Mouse (Mus musculus) lung, postnatal 4 days (tissue): Measurements from ENCODE around the gene Anxa8.
A peak's percentile ranks its signal among the peaks of the same experiment; 100 is the strongest.

Source experiments
- DNase-seq, 2 experiments: peaks; one replicate each; pipeline ENCODE4 v3.0.0; 2021

Gene Anxa8

DNA sequence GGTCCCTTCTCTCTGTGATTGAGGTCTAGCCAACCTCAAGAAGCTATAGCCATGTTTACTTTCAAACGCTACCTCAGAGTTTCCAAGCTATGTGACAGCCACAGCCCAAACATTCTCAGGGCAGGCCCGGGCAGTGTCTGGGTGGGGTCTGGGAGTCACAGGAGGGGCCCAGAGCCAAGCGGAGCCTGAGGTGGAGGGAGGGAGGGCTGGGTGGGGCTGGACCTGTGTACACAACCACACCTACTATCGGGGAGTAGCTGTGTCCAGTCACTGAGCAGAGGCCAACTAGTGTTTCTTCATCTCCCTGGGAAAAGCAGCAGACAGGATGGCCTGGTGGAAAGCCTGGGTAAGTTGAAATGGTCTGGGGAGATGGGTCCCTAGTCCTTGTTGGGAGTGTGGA lies at the start of gene Anxa8:
Gene Anxa8 (plus strand): TSS at position 251 of the 400 bp plus-strand sequence.
- peak; percentile 25 to 68 for DNase-seq

DNA sequence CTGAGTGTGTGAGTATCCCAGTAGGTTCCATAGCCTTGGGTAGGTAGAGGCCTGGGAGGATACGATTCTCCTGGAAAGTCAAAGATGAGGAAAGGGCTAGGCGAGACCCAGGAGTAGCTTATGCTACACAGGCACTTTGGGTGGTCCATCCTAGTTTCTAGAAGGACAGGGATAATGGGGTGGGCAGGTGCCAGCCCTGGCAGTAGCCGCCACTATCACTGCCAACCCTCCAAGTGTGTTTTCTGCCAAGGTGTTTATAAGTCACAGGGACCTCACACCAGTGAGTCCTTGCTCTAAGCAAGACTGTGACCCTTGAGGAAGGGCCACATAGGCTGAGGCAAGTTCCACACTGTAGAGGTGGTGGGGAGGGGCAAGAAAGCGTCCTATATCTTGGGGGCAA lies 44.5 kb upstream of the Anxa8 start:
- no peak for DNase-seq

DNA sequence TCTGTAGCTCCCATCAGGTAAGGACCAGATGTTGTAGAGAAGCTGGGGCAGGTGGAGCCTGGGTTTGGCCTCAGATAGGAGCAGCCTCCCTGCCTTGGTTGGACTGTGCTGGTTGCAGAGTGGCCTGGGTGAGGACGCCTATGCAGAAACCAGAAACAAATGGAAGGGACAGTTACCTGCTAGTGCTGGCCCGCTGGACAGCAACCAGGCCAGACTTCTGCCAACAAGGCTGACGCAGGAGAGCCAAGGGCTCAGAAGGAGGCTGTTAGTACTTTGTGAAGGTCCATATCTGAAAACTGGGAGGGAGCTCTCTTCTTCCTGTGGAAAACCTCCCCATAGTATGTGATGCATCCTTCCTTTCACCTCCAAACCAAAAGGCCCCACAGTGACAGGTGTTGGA lies 42.4 kb upstream of the Anxa8 start:
- no peak for DNase-seq

DNA sequence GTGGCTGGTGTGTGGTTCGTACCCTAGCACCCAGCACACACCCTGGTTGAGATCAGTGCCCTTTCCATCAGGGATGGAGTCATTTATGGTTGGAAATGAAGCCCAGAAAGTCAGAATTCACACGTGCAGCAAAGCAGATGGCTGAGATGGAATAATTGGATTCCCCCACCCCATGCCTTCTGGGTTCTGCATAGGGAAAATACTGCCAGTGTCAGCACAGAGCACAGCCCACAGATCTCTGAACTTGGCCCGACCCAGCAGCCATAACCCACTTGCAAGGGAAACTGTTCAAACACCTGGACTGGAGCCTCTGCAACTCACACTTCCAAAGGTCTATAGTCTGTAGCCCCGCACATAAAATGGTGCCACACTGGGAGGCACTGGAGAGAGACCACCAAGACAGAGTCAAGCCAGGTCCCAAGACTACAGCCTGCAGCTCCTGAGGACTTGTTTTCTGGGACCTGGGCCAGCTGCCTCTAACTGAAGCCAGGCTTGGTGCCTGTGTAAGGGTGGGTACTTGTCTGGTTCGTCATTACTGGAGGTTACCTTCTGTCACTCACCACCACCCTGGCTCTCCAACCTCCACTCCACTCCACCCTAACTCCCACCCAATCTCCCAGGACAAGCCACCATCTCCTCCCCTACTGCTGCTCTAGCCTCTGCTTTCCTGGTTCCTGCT lies 35.5 kb upstream of the Anxa8 start:
- DNase-seq, result no peak

DNA sequence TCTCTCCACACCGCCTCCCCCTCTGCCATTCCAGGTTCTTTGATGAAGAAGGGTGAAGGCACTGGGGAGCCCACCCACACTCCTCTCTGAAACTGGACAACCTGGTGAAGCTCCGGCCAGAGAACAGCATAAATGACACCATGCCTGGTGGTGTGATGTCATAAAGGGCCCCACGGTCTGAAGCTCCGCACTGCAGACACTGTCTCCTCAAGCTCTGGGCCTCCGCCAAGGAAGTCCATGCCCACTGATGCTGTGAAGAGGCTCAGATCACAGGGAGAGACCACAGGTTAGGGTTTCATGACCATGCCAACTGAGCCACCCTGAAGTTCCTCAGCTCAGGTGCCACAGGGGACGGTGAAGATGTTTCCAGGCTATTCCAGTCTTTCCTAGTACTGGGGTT lies 33.3 kb upstream of the Anxa8 start, which contains the start of gene Antxrl:
Gene Antxrl (plus strand): TSS at position 192 of the 400 bp plus-strand sequence.
- DNase-seq, result no peak

DNA sequence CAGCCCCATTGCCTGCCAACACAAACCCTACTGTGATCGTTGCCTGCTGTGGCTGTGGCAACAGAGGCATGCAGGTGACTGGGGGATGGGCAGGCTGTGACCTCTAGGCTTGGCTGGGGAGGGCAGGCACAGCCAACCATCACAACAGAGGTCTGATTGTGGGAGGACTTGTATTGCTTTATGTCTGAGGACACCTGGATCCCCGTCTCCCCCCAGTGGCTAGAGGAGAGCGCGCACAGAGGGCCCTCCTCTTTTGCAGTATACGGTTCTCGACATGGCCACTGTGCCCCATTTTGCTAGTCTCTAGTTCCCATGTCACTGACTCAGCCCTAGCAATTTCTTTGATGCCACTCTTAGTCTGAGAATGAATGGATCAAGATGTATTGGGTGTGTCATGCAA lies 14.1 kb upstream of the Anxa8 start:
- DNase-seq, result no peak

DNA sequence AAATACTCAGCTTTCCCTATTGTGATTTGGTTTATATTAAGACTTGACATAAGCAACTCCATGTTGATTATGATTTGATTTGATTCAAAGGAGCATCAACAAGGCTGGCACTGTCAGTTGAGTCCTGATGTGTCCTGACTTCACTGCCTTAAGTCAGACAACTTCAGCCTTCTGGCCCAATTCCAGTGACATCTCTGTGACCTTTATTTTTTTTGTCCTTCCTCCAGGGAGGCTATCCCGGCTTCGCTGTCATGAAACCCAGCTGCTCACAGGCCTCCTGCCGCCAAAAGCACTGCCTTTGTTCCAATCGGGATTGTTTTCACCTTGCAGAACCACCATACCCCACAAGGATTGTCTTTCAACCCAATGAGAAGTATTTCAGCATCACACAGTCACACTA lies 10.4 kb upstream of the Anxa8 start:
- no peak for DNase-seq

DNA sequence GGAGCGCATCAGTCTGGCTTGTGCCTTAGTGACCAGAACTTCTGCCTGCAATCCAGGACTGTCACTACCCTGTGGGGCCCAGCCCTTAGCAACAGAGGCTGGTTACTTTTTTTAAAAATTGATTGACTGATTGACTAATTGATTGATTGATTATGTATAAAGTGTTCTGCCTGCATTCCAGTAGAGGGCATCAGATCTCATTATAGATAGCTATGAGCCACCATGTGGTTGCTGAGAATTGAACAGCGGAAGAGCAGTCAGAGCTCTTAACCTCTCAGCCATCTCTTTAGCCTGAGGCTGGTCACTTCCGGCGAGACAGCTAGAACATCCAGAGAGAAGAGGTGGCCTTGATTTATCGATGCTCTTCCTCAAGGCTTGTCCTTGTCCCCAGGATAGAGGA lies 8.6 kb upstream of the Anxa8 start:
- no peak for DNase-seq

DNA sequence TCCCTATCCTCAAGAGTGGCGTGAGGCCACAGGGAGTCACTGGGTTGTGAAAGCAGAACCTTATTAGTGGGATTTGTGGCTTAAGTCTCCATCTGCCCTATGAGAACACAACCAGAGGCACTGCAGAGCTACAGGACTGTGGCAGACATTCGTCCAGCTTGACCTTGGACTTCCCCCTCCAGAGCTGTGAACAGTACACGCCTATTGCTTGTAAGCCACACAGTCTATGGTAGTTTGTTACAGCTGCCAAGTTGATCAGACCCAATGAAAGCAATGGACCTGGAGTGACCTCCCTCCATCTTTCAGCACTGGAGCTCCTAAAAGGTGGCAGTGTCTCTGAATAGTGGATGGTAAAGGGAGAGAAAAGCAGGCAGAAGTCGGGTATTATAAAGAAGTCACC lies 7.5 kb upstream of the Anxa8 start:
- no peak for DNase-seq

DNA sequence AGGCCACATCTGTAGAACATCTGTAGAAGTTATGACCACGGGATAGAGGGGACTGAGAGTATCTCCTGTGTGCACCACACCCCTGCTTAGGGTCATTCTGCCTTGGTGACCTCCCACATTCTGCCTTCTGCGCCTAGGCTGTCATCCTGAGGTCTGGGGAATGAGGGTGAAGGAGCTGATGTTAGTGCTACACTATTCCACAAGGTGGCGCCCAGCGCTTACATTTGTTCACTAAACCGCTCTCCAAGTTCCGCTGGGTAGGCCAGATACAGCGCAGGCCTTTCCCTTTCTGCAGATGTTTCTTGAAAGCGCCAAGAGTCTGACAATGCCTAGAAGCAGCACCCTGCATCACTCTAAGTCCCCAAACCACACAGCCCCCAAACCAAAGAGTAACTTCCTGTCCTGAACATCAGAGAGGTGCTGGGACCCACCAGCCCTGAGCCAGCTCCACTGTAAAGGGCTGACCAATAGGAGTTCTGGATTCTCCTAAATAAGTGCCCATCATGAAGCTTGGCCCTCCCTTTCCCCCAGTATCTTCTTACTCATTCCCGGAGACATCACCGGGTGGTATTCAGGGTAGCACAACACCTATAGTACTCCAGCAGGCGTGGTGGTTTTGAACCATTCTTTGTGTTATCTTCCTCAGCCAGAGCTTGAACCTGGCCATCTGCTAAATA lies 5.3 kb upstream of the Anxa8 start:
- peak; percentile 59 to 77 for DNase-seq

DNA sequence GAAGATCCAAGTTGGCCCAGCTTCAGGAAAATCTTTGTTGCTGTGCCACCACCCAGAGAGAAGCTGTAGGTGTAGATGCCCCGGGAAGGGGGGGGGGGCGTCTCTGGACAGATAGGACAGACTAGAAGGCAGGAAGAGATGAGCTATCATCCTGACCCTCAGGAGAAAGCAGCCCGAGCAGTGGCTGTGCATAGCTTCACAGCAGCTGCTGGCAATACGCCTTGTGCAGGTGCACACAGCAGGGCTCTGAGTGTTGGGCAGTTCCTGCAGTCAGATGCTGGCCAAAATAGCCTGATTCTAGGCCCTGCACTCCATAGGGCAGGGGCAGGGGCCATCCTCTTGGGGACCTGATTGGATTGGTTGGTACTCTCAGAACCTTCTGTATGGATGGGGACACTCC lies 1.0 kb downstream of the Anxa8 start:
- DNase-seq, result no peak

DNA sequence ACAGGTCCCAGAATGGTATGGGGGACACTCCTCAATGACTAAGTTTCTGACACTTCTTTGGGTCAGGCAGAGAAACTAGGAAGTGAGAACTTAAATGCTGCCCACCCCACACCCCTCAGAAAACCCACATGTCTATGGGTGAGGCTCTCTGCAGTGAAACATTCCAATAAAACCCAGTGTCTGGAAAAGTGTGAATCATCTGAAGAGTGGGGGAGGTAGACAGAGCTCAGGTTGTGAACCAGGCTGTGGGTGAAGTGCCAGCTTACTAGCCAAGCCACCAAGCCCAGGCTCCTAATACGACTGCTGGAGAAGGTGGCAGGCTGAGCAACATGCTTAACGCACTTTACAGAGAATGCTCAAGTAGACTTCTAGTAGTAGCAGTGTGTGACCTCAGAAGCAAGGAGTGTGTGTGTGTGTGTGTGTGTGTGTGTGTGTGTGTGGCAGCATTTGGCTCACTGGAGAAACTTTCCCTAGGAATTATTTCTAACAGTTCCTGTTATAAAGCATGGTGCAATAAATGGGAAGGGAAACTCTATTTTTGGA lies 2.1 kb downstream of the Anxa8 start:
- no peak for DNase-seq

DNA sequence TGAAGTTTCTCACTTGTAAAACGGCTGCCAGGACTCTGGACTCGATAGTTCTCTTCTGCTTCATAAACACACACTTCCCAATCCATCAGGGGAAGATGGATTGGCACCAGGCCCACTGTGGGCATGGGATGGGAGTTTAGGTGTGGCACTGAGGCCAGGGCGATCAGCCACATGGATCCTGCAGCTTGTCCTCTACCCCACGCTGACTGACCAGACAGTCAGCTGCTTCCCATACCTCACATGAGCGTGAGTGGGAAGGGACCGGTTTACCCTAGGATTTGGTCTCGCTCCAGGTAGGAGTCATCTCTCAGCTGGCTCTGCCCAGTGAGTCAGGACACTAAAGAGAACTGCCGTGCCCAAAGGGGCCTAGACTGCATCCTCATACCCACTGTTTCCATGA lies 4.0 kb downstream of the Anxa8 start:
- no peak for DNase-seq

DNA sequence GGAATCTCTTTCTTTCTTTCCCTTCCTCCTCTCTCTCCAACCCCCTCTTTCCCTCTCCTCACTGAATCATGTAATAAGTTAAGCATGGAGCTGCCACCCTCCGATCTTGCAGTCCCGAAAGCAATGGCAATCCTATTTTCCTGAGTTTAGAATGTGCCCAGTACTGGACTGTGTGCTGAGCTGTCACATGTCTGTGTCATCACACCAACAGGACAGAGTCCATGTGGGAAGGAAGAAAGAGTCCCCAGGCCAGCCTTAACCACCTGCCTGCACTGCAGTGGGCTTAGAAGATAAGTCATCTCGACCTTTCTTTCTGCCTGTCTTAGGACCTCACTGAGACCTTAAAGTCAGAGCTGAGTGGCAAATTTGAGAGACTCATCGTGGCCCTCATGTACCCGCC lies 5.7 kb downstream of the Anxa8 start:
- DNase-seq, result no peak

DNA sequence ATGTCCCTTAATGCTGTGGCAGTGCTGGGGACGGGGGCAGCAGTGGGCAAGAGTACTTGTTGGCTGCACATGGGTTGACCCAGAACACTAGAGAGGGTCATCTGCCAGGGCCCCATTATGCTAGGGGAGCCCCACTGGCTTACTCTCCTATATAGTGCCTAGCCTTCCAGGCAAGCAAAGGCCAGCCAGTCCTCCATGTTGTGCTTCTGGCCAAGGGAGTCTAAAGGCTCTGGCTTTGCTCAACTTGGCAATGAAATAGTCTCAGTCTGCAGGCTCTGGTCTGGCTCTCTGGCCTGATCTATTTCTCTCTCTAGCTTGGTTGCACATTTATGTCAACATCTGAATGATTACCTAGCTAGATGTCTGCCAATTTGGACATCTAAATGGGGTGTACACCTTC lies 7.1 kb downstream of the Anxa8 start:
- DNase-seq, result no peak

DNA sequence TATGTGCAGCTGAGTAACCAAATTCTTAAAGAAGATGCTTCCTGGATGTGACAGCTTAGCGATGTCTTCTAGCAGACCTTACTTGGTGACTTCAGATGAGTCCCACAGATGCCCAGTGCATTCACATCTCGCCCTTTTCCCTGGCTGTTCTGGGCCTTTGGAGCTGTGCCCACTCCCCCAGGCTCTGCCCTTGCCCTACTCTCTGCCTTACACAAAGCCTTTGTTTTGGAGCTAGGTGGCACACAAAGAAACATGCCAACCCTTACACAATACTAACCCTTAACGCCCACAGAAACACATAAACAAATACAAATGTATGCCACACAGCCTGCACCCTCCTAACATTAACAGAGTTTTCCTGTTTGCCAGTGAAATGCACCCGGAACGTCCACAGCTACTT lies 10.4 kb downstream of the Anxa8 start:
- DNase-seq, result no peak

DNA sequence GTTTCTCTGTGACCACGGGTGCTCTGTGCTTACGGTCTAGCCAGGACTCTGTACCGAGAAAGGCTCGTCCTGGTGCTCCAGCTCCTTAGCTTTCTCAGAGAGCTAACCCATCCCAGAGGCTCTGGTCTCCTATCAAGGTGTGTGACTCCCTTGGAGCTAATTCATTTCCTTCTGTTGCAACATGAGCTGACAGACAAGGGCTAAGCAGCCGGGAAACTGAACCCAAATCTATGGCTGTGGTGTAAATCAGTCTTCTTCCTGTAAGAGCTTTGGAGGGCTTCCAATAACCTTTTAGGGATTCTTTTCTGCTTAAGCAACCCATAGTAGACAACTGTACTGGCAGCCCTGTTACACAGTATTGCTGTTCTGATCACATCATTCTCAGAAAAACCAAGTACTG lies 16.8 kb downstream of the Anxa8 start, which contains the start of gene A630023A22Rik:
Gene A630023A22Rik (minus strand): TSS at position 154 of the 400 bp plus-strand sequence.
- DNase-seq, result no peak

DNA sequence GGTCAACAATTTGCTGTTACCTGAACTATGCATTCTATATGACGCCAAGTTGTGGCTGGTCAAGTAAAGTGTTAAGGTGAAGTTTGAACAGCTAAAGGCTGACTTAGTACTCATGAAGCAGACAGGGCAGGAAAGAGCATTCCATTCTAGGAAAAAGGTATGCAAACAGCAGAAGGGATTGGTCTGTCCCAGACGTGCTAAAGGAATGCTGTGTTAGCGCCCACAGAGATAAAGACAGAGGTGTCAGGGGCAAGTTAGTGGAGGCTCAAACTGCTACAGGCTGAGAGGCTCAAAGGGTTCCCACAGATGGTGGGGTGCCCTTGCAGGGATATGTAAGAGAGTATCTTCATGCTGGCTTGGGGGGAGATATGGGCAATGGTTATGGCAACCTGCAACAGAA lies 18.1 kb downstream of the Anxa8 start:
- no peak for DNase-seq

DNA sequence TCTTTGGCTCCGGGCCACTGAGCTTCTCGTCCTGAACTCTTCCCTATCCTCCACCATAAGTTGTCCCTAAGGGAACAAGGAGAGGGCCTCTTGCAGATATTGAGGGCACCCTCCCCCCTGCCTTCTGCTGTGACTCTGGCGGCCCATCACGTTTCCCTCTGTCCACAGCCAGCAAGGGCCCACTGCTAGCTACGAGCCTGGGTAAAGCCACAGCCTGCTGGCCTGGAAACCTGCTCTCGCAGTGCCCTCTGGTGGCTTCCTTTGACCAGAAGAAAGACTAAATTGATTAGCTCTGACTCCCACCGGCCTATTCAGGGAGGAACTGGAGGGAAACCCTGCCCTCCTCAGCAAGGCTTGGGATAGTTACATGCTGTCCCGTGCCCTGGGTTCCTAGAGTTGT lies 19.1 kb downstream of the Anxa8 start:
- DNase-seq, result peak; percentile 74 to 82

DNA sequence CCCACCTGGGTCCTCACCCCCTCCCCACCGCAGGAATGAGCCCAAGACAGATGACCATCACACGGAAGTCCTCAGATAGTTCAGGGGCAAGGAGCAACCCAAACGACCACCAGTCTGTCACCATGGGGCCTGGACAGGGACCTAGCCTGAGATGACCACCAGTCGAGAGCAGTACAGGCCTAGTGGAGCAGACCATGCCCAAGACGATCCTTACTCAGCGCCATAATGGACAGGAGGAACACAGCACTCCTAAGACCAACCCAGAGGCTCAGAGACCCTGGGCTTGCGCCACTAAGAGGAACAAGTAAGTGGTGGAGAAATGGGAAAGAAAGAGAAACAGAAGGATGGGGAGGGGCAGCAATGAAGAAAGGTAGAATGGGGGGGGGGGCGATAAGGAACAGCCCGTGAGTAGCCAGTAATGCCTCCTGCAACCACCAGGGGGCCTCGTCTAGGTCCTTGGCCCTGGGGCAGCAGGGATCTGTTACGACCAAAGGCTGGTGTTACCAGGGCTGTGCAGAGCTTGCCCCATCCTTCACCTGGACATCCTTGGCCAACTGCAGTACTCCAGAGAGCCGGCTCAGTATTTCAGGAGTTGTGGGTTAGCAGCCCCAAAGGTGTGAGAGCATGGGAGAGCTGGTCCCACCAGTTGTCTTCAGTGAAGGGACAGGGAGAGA lies 20.7 kb downstream of the Anxa8 start:
- DNase-seq, result peak in 1 of 2 experiments; percentile 60

DNA sequence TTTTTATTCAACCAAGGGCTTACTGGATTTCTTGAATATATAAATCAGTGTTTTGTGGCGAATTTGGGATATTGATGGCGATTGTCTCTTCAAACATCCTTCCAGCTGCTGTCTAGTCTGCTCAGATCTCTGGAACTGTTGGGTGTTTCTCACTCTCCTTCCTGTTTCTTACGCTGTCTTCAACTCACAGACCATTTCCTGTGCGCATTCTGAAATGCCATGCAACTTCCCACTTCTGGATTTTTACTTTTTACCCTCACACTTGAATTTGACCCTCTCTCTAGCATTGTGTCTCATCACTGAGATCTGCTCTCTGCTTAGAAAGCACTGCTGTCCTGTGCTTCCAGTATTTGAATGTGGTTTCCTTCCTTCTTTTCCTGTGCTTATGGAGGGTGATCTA lies 21.8 kb downstream of the Anxa8 start:
- DNase-seq, result no peak

DNA sequence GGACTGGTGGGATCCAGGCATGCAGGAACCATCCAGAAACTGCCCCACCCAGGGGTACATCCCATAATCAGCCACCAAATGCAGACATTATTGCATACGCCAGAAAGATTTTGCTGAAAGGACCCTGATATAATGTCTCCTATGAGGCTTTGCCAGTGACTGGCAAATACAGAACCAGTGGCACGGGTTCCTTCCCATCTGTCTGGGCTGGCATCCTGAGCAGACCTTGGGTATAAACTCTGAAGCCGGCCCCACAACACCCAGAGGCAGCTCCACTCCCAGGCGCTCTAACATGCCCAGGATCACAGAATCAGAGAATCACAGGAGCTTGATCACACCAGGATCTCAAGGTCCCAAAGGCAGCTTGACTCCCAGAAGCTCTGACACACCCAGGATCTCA lies 28.5 kb downstream of the Anxa8 start:
- no peak for DNase-seq

DNA sequence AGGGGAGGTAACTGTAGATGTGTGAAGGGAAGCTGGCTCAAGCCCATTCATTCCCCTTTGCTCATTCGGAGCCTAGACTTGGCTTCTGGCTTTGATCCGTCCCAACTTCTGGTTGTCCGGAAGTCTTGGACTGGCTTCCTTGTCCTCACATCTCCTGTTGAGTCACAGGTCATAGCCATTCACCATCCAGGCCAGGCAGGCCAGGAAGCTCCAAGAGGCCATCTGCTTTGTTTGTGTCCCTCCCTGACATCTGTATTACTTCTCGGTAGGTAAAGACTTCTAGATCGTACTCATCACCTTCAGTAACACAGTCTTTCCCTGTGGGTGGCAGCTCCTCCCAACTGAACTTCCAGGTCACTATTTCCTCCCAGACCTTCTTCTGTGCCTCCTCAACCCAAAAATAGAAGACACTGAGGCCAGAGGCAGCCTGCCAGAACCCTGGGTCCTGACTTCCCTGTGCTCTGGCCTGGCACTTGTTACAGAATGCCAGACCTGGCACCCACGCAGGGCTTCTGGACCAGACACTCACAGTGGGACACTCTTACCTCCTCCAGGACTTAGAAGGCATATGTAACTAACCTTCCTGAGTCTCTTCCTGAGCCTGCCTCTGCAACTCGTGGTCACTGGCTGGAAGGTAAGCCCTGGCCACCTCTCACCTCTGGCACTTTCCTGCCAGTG lies 33.4 kb downstream of the Anxa8 start:
- no peak for DNase-seq
